In the genomic region with DNA sequence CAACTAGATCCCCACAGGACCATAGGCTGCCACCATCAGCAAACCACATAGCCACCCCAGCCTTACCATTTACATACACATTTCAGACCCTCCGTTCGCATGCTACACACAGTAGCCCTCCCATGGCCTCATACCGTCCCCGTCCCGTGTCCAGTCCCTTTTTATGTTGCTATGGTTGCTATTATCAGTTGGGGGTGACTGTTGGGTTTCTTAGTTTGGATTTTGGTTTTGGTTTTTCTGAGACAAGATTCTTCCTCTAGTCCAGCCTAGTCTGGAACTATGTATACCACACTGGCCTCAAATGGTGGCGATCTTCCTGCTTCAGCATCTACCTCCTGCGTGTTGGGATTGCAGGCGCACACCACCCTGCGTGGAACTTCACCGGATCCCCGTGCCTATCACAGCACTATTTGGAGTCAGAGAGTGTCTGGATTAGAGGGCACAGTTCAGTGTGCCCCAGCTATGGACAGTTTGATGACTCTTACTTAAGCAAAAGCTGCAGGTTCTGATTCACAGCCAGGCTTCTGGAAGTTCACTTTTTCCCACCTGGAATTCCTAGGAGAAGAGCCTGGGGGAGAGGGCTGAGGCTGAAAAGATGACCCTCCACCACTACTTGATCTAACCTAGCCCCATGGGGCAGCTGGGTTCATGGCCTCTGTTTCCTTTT, we compare ENCODE assay signal across 9 mouse cellular contexts. TPM values are rescaled to one million over a fixed set of nuclear protein-coding genes. Genes with fewer than 3 reads are reported as not detected.
DNase-seq lines count a peak whose midpoint lies in the region; ATAC-seq and TF ChIP-seq lines count a peak whose summit lies in the region.
"Had no signal": no experiment of that assay in that cellular context is flagged by ENCODE, and none has a peak within 500 bp of the region (broad histone marks: within the 10 kb centered on the region; RNA-seq: fewer than 3 reads in every experiment).

No protein-coding gene starts in this region.

- no peaks in the 10 kb centered on the region for H3K9me3 ChIP-seq in heart, embryonic 13.5 days
- no peaks in the 10 kb centered on the region for H3K9me3 ChIP-seq in lung, embryonic 15.5 days
- no peaks in the 10 kb centered on the region for H3K9me3 ChIP-seq in forebrain, embryonic 16.5 days (ENCODE audit: control insufficient read depth, low read length)
- H3K9me3 ChIP-seq: midbrain, embryonic 12.5 days had no signal

- peak overlapping the region; percentile 12 for H3K4me3 ChIP-seq in heart, embryonic 13.5 days
- no peak overlapping the region for H3K4me3 ChIP-seq in lung, embryonic 15.5 days
- H3K4me3 ChIP-seq in forebrain, embryonic 16.5 days (replicated peaks; ENCODE audit: low read length): peak overlapping the region; percentile 13; the same call in 1 of the 2 replicates
- H3K4me3 ChIP-seq in myocyte: no peak overlapping the region

- H3K27ac ChIP-seq in heart, embryonic 13.5 days (replicated peaks): no peak overlapping the region
- 0 out of 2 replicates have a peak overlapping the region, but pooled peaks have one; percentile 27 for H3K27ac ChIP-seq in lung, embryonic 15.5 days
- H3K27ac ChIP-seq in forebrain, embryonic 16.5 days (ENCODE audit: low read length): peak overlapping the region; percentile 93
- H3K27ac ChIP-seq: midbrain, embryonic 12.5 days had no signal

- peaks cover 77% of the 10 kb centered on the region for H3K4me1 ChIP-seq in heart, embryonic 13.5 days
- H3K4me1 ChIP-seq in lung, embryonic 15.5 days: peaks cover 82% of the 10 kb centered on the region
- H3K4me1 ChIP-seq in forebrain, embryonic 16.5 days (replicated peaks; ENCODE audit: control insufficient read depth, insufficient read depth, low read length): peaks cover 73% of the 10 kb centered on the region

- peaks cover 98% of the 10 kb centered on the region for H3K27me3 ChIP-seq in heart, embryonic 13.5 days (replicated peaks)
- peaks cover 64% of the 10 kb centered on the region for H3K27me3 ChIP-seq in lung, embryonic 15.5 days
- peaks cover 5% of the 10 kb centered on the region for H3K27me3 ChIP-seq in forebrain, embryonic 16.5 days (replicated peaks; ENCODE audit: control insufficient read depth, insufficient read depth, low read length)
- H3K27me3 ChIP-seq in myocyte (ENCODE audit: control insufficient read depth, insufficient read depth, insufficient read length): no peaks in the 10 kb centered on the region

- peaks cover 86% of the 10 kb centered on the region for H3K79me2 ChIP-seq in myocyte (ENCODE audit: control insufficient read depth, insufficient read depth)

- no peak for DNase-seq in heart, adult 9 months (ENCODE audit: low spot score in 2 of 2)
- no peak for DNase-seq in lung, adult 18-20 months
- no peak for DNase-seq in ovary, postnatal 14 days (ENCODE audit: low spot score)
- DNase-seq in urinary bladder, postnatal 36 days (ENCODE audit: low spot score in 2 of 2): no peak

- no peaks in the 10 kb centered on the region for H3K36me3 ChIP-seq in heart, embryonic 13.5 days
- H3K36me3 ChIP-seq in lung, embryonic 15.5 days: no peaks in the 10 kb centered on the region
- no peaks in the 10 kb centered on the region for H3K36me3 ChIP-seq in forebrain, embryonic 16.5 days (ENCODE audit: control insufficient read depth, insufficient read depth)
- H3K36me3 ChIP-seq in myocyte (ENCODE audit: control insufficient read depth, insufficient read depth): no peaks in the 10 kb centered on the region
- H3K36me3 ChIP-seq: midbrain, embryonic 12.5 days had no signal

- no peak for TF ChIP-seq POLR2A in myocyte (IDR thresholded peaks at IDR 0.05; ENCODE audit: insufficient read length, low read depth)

- ATAC-seq in heart, embryonic 13.5 days (ENCODE audit: extremely low read depth, insufficient number of reproducible peaks, low FRiP score, low TSS enrichment): no peak
- ATAC-seq in lung, embryonic 15.5 days (ENCODE audit: borderline replicate concordance, extremely low read depth, low FRiP score, low TSS enrichment): no peak
- no peak for ATAC-seq in forebrain, embryonic 16.5 days

- no peak overlapping the region for H3K9ac ChIP-seq in heart, embryonic 13.5 days
- H3K9ac ChIP-seq in lung, embryonic 15.5 days: 0 out of 2 replicates have a peak overlapping the region, but pooled peaks have one; percentile 8
- H3K9ac ChIP-seq in forebrain, embryonic 16.5 days (replicated peaks; ENCODE audit: low read depth, low read length): peak overlapping the region; percentile 53
- H3K9ac ChIP-seq: midbrain, embryonic 12.5 days had no signal

- no peak overlapping the region for H3ac ChIP-seq in myocyte (ENCODE audit: control insufficient read depth, insufficient read length)

- peak overlapping the region; percentile 59 for H3K4me2 ChIP-seq in heart, embryonic 13.5 days
- peak overlapping the region; percentile 26 for H3K4me2 ChIP-seq in lung, embryonic 15.5 days
- peak overlapping the region; percentile 61 for H3K4me2 ChIP-seq in forebrain, embryonic 16.5 days (ENCODE audit: low read length)
- H3K4me2 ChIP-seq in myocyte (ENCODE audit: low read depth): peak overlapping the region; percentile 4
- H3K4me2 ChIP-seq: midbrain, embryonic 12.5 days had no signal

- 9% methylated on average over 11 of the region's 11 CpGs for WGBS in heart, embryonic 13.5 days
- 44% methylated on average over 11 of the region's 11 CpGs for WGBS in lung, embryonic 15.5 days
- WGBS in forebrain, embryonic 16.5 days: 20% methylated on average over 11 of the region's 11 CpGs

TF ChIP-seq in myocyte, 11 proteins besides CTCF, POLR2A, EP300 and RAD21:
- TF ChIP-seq USF1 (IDR thresholded peaks at IDR 0.05; ENCODE audit: low read depth) (no peak), E2F4 (IDR thresholded peaks at IDR 0.05; ENCODE audit: insufficient read depth) (no peak), TCF12 (IDR thresholded peaks at IDR 0.05; ENCODE audit: insufficient read depth, poor library complexity, severe bottlenecking) (no peak), REST (IDR thresholded peaks at IDR 0.05; ENCODE audit: insufficient read depth, insufficient read length) (no peak), SRF (IDR thresholded peaks at IDR 0.05; ENCODE audit: control insufficient read depth, insufficient read length, low read depth) (no peak), MAX (IDR thresholded peaks at IDR 0.05; ENCODE audit: low read depth) (no peak), TCF3 (IDR thresholded peaks at IDR 0.05; ENCODE audit: insufficient read length, low read depth) (no peak), CEBPB (IDR thresholded peaks at IDR 0.05; ENCODE audit: insufficient read depth, poor library complexity, severe bottlenecking) (no peak), MYOD1 (IDR thresholded peaks at IDR 0.05; ENCODE audit: control insufficient read depth in 1 of 3, insufficient read length in 2 of 3, low read depth in 2 of 3) (no peak), POLR2AphosphoS2 (IDR thresholded peaks at IDR 0.05; ENCODE audit: insufficient read length, low read depth) (no peak), MYOG (IDR thresholded peaks at IDR 0.05; ENCODE audit: control insufficient read depth in 1 of 3, insufficient read depth in 1 of 3, insufficient read length in 2 of 3, low read depth in 2 of 3) (no peak)

RNA-seq across cellular contexts. Expression of gene Nfix, which starts 13.2 kb away (rescaled TPM):
- polyA plus RNA-seq in heart, embryonic 13.5 days (2015; fragmentation: Nextera tagmentation; extraction: Ambion mirVana): 10.0 and 11.7 TPM in 2 replicates
- polyA plus RNA-seq in lung, embryonic 15.5 days (2015; fragmentation: Nextera tagmentation; extraction: Ambion mirVana): 39.2 and 42.7 TPM in 2 replicates
- polyA plus RNA-seq in forebrain, embryonic 16.5 days (2015; fragmentation: Nextera tagmentation; extraction: Ambion mirVana): 440 and 546 TPM in 2 replicates
- polyA plus RNA-seq in myocyte (2012; fragmentation: generic; extraction: Trizol): 65.7 TPM

RNA-seq across cellular contexts. Expression of gene Dand5, which starts 35.7 kb away (rescaled TPM):
- polyA plus RNA-seq in heart, embryonic 13.5 days (2015; fragmentation: Nextera tagmentation; extraction: Ambion mirVana): 6.3 and 6.6 TPM in 2 replicates
- 6.0 and 6.3 TPM in 2 replicates for polyA plus RNA-seq in lung, embryonic 15.5 days (2015; fragmentation: Nextera tagmentation; extraction: Ambion mirVana)
- polyA plus RNA-seq in forebrain, embryonic 16.5 days (2015; fragmentation: Nextera tagmentation; extraction: Ambion mirVana): 8.2 and 8.7 TPM in 2 replicates
- polyA plus RNA-seq in myocyte (2012; fragmentation: generic; extraction: Trizol): 6.7 TPM

RNA-seq across cellular contexts. Expression of gene Gadd45gip1, which starts 44.4 kb away (rescaled TPM):
- polyA plus RNA-seq in heart, embryonic 13.5 days (2015; fragmentation: Nextera tagmentation; extraction: Ambion mirVana): 50.2 and 52.3 TPM in 2 replicates
- polyA plus RNA-seq in lung, embryonic 15.5 days (2015; fragmentation: Nextera tagmentation; extraction: Ambion mirVana): 43.4 and 47.0 TPM in 2 replicates
- polyA plus RNA-seq in forebrain, embryonic 16.5 days (2015; fragmentation: Nextera tagmentation; extraction: Ambion mirVana): 31.3 and 34.3 TPM in 2 replicates
- 21.8 TPM for polyA plus RNA-seq in myocyte (2012; fragmentation: generic; extraction: Trizol)

RNA-seq across cellular contexts. Expression of gene Rad23a, which starts 53.5 kb away (rescaled TPM):
- polyA plus RNA-seq in heart, embryonic 13.5 days (2015; fragmentation: Nextera tagmentation; extraction: Ambion mirVana): 108 and 123 TPM in 2 replicates
- 112 and 127 TPM in 2 replicates for polyA plus RNA-seq in lung, embryonic 15.5 days (2015; fragmentation: Nextera tagmentation; extraction: Ambion mirVana)
- polyA plus RNA-seq in forebrain, embryonic 16.5 days (2015; fragmentation: Nextera tagmentation; extraction: Ambion mirVana): 84.8 and 86.5 TPM in 2 replicates
- 139 TPM for polyA plus RNA-seq in myocyte (2012; fragmentation: generic; extraction: Trizol)

RNA-seq across cellular contexts. Expression of gene Calr, which starts 59.8 kb away (rescaled TPM):
- 711 and 772 TPM in 2 replicates for polyA plus RNA-seq in heart, embryonic 13.5 days (2015; fragmentation: Nextera tagmentation; extraction: Ambion mirVana)
- 1,037 and 1,080 TPM in 2 replicates for polyA plus RNA-seq in lung, embryonic 15.5 days (2015; fragmentation: Nextera tagmentation; extraction: Ambion mirVana)
- polyA plus RNA-seq in forebrain, embryonic 16.5 days (2015; fragmentation: Nextera tagmentation; extraction: Ambion mirVana): 610 and 631 TPM in 2 replicates
- polyA plus RNA-seq in myocyte (2012; fragmentation: generic; extraction: Trizol): 385 TPM

Comparison
In these comparisons a context has a peak if more than half of its experiments do, and no peak if none do; other contexts are left out.
1. H3K4me2 ChIP-seq: peak in every context shown above with its lines; median percentile 61 in forebrain, embryonic 16.5 days; 59 in heart, embryonic 13.5 days; 26 in lung, embryonic 15.5 days; 4 in myocyte.
2. H3K4me3 ChIP-seq: peak in heart, embryonic 13.5 days (single experiment) and forebrain, embryonic 16.5 days (single experiment); none in lung, embryonic 15.5 days (single experiment) and myocyte (single experiment).